ENCODE assay signal across 12 mouse cellular contexts in genomic region chr11:117059120-117059519, GRCm38 (mm10). TPM values are rescaled to one million over a fixed set of nuclear protein-coding genes. Genes with fewer than 3 reads are reported as not detected.
DNase-seq lines count a peak whose midpoint lies in the region; ATAC-seq lines count a peak whose summit lies in the region.
"Had no signal": no experiment of that assay in that cellular context is flagged by ENCODE, and none has a peak within 500 bp of the region (broad histone marks: within the 10 kb centered on the region; RNA-seq: fewer than 3 reads in every experiment).

No protein-coding gene starts in this region.

- H3K4me1 ChIP-seq in heart, embryonic 12.5 days (replicated peaks): peaks cover 32% of the 10 kb centered on the region
- H3K4me1 ChIP-seq in liver, embryonic 13.5 days (replicated peaks): peaks cover 42% of the 10 kb centered on the region
- H3K4me1 ChIP-seq in neural tube, embryonic 15.5 days: peaks cover 36% of the 10 kb centered on the region

- H3K9ac ChIP-seq in heart, embryonic 12.5 days: no peak overlapping the region
- H3K9ac ChIP-seq in liver, embryonic 13.5 days: no peak overlapping the region
- no peak overlapping the region for H3K9ac ChIP-seq in neural tube, embryonic 15.5 days (replicated peaks)
- H3K9ac ChIP-seq: limb, embryonic 12.5 days had no signal

- H3K36me3 ChIP-seq in heart, embryonic 12.5 days: no peaks in the 10 kb centered on the region
- H3K36me3 ChIP-seq in liver, embryonic 13.5 days: no peaks in the 10 kb centered on the region
- no peaks in the 10 kb centered on the region for H3K36me3 ChIP-seq in neural tube, embryonic 15.5 days
- H3K36me3 ChIP-seq: limb, embryonic 12.5 days had no signal

- intact Hi-C loops in heart, postnatal 10 days (cut with DNase I): loop anchor here (10.0 kb wide), 1 partner anchor 414 kb away; no protein-coding TSS in a partner anchor

- H3K4me2 ChIP-seq in heart, embryonic 12.5 days: no peak overlapping the region
- H3K4me2 ChIP-seq in liver, embryonic 13.5 days: no peak overlapping the region; the same call in 1 of the 2 replicates
- no peak overlapping the region for H3K4me2 ChIP-seq in neural tube, embryonic 15.5 days
- H3K4me2 ChIP-seq: limb, embryonic 12.5 days had no signal

- no peak overlapping the region for H3K27ac ChIP-seq in heart, embryonic 12.5 days (ENCODE audit: poor library complexity, severe bottlenecking)
- H3K27ac ChIP-seq in liver, embryonic 13.5 days: peak overlapping the region; percentile 13
- peak overlapping the region; percentile 68; the same call in 1 of the 2 replicates for H3K27ac ChIP-seq in neural tube, embryonic 15.5 days (replicated peaks)
- H3K27ac ChIP-seq: limb, embryonic 12.5 days had no signal

- H3K4me3 ChIP-seq in heart, embryonic 12.5 days: no peak overlapping the region
- H3K4me3 ChIP-seq in liver, embryonic 13.5 days (replicated peaks): no peak overlapping the region
- no peak overlapping the region for H3K4me3 ChIP-seq in neural tube, embryonic 15.5 days (replicated peaks)
- H3K4me3 ChIP-seq: limb, embryonic 12.5 days had no signal

- ATAC-seq in heart, embryonic 12.5 days (ENCODE audit: insufficient number of reproducible peaks, low FRiP score): peak; percentile 33; the same call in 1 of the 2 replicates
- ATAC-seq in liver, embryonic 13.5 days (ENCODE audit: low read depth): peak; percentile 58
- ATAC-seq in neural tube, embryonic 15.5 days (ENCODE audit: low FRiP score): no peak
- ATAC-seq: intestine, embryonic 16.5 days had no signal

- 37% methylated on average over 8 of the region's 8 CpGs for WGBS in heart, embryonic 12.5 days
- WGBS in liver, embryonic 13.5 days (ENCODE audit: insufficient replicate concordance): 25% methylated on average over 8 of the region's 8 CpGs
- 48% methylated on average over 8 of the region's 8 CpGs for WGBS in neural tube, embryonic 15.5 days

- no peaks in the 10 kb centered on the region for H3K9me3 ChIP-seq in heart, embryonic 12.5 days (replicated peaks)
- H3K9me3 ChIP-seq in liver, embryonic 13.5 days (replicated peaks): no peaks in the 10 kb centered on the region
- H3K9me3 ChIP-seq in neural tube, embryonic 15.5 days (replicated peaks): no peaks in the 10 kb centered on the region
- H3K9me3 ChIP-seq: limb, embryonic 12.5 days had no signal

- no peaks in the 10 kb centered on the region for H3K27me3 ChIP-seq in heart, embryonic 12.5 days (replicated peaks)
- peaks cover 14% of the 10 kb centered on the region for H3K27me3 ChIP-seq in liver, embryonic 13.5 days
- no peaks in the 10 kb centered on the region; the same call in none of the 2 replicates for H3K27me3 ChIP-seq in neural tube, embryonic 15.5 days (replicated peaks)

- DNase-seq in heart, postnatal 10 days: no peak
- DNase-seq in right cerebral cortex, postnatal 10 days (ENCODE audit: low spot score in 2 of 2): peak; percentile 42 to 46
- DNase-seq in right cerebral cortex, postnatal 25 days: no peak
- no peak for DNase-seq in liver, embryonic 13.5 days
- no peak for DNase-seq in embryo, embryonic 10 days (ENCODE audit: low spot score)
- no peak for DNase-seq in thymus, postnatal 14 days
- DNase-seq: adrenal gland, postnatal 10 days; cerebellum, adult 8-10 months had no signal

RNA-seq across cellular contexts. Expression of gene Sec14l1, which starts 55.8 kb away (rescaled TPM):
- 53.4 and 56.6 TPM in 2 replicates for polyA plus RNA-seq in heart, embryonic 12.5 days (2016; fragmentation: Nextera tagmentation; extraction: Ambion mirVana)
- total RNA-seq in heart, postnatal 10 days (2021): 10 to 100 TPM; 79.2 to 91.1 TPM
- polyA plus RNA-seq in liver, embryonic 13.5 days (2015; fragmentation: Nextera tagmentation; extraction: Ambion mirVana): 19.7 and 23.2 TPM in 2 replicates
- 52.0 and 52.1 TPM in 2 replicates for polyA plus RNA-seq in neural tube, embryonic 15.5 days (2015; fragmentation: Nextera tagmentation; extraction: Ambion mirVana)

Comparison
In these comparisons a context has a peak if more than half of its experiments do, and no peak if none do; other contexts are left out.
1. DNase-seq: peak in right cerebral cortex, postnatal 10 days (2 of 2); none in heart, postnatal 10 days (0 of 2), right cerebral cortex, postnatal 25 days (single experiment), liver, embryonic 13.5 days (single experiment), embryo, embryonic 10 days (single experiment) and thymus, postnatal 14 days (single experiment).